Mouse (Mus musculus) cortical plate, adult 2 months (tissue): ENCODE results near the gene Cmas. TPM values are rescaled to one million over a fixed set of nuclear protein-coding genes. Genes with fewer than 3 reads are reported as not detected.

ENCODE experiments used
- H3K27ac ChIP-seq: fragments of 200-500 bp; 2 replicates; pipeline ENCODE4 v1.5.1; 2012; ENCODE audit warnings: low read length, control low read depth, inconsistent platforms; ENCODE audit not compliant: insufficient read depth
- H3K4me1 ChIP-seq: fragments of 200-500 bp; 2 replicates; pipeline ENCODE4 v1.6.1; 2011; ENCODE audit warnings: low read length; ENCODE audit not compliant: control insufficient read depth, insufficient read depth
- H3K4me3 ChIP-seq: fragments of 200-500 bp; 2 replicates; pipeline ENCODE4 v1.5.1; 2011; ENCODE audit warnings: mild to moderate bottlenecking, low read length, control low read depth; ENCODE audit not compliant: insufficient read depth
- CTCF ChIP-seq: fragments of 200-500 bp; IDR thresholded peaks from 2 replicates; pipeline ENCODE4 v1.5.1; 2011; ENCODE audit warnings: mild to moderate bottlenecking, control low read depth, low read length; ENCODE audit not compliant: insufficient read depth; ENCODE audit errors: extremely low read depth
- POLR2A ChIP-seq: fragments of 200-500 bp; IDR thresholded peaks from 2 replicates; pipeline ENCODE4 v1.6.1; 2011; ENCODE audit warnings: mild to moderate bottlenecking, low read length, control low read depth; ENCODE audit not compliant: insufficient read depth; ENCODE audit errors: extremely low read depth
- polyA plus RNA-seq: library from polyadenylated mRNA; depleted of rRNA; stranded (reverse); fragments of >200 nt; gene quantifications from 2 replicates; pipeline ENCODE4 v1.2.3, GENCODE M21; 2012

Gene Cmas
- polyA plus RNA-seq, 1 experiment, result 88.2 TPM

DNA sequence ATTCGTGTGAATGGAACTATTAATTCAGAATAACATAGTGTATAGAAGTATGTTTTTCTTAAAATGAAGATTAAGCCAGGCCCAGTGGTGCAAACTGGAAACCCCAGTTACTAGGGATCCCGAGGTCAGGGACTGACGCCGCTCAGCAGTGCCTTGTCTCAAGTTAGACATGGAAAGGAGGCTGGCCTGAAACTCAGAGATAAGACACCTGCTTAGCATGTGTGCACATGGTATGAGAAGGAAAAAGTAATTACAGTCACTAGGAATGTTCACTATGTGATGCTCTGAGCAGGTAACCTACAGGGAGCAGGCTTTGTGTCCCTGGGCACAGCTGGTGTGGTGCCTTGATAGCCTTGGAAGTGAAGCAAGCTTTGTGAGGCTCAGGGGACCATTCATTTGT is 15.2 kb downstream of the Cmas start:
- TF ChIP-seq POLR2A (no peak), CTCF (no peak)
- H3K27ac ChIP-seq, result no peak overlapping the region
- no peak overlapping the region for H3K4me3 ChIP-seq
- 0 out of 2 replicates have a peak, but pooled peaks cover 2% of the 10 kb centered on the region for H3K4me1 ChIP-seq

DNA sequence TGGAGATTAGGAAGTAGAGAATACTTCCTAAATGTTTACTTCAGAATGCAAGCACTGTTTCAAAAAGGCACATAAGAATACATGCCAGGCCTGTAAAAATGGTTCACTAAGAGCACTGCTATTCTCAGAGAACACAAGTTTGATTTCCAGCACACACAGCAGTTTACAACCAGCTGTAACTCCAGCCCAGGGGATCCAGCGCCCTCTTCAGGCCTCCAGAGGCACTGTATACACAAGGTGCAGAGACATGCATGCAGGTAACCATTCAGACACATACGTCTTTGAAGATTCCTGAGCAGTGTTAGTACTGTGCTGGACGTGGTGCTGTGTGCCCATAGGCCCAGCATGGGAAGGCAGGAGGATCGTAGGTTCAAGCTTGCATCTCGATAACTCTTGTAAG is 17.1 kb downstream of the Cmas start:
- TF ChIP-seq POLR2A (no peak), CTCF (0 out of 2 replicates have a peak, but pooled peaks have one; percentile 9)
- Histone ChIP-seq H3K4me3 (no peak overlapping the region), H3K27ac (no peak overlapping the region), H3K4me1 (0 out of 2 replicates have a peak, but pooled peaks cover 2% of the 10 kb centered on the region)

DNA sequence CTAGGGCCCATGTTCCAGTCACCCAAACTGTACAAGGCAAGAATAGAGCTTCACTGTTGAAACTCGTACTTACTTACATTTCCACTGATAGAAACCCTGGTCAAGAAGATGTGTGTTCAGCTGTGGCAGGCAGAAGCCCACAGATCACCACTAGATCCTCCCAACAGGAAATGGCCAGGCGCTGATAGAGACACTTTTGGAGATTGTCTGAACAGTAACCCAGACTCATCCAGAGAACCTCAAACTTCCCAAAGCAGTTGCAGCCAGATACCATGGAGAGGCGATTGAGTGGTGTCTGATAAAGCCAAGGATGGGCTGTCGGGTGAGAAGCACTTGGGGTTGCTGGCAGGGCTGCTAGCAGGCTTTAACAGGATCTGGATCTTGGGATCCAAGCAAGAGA is 20.4 kb downstream of the Cmas start:
- Histone ChIP-seq H3K4me1 (no peaks in the 10 kb centered on the region), H3K27ac (no peak overlapping the region), H3K4me3 (no peak overlapping the region)
- TF ChIP-seq CTCF (no peak), POLR2A (no peak)

DNA sequence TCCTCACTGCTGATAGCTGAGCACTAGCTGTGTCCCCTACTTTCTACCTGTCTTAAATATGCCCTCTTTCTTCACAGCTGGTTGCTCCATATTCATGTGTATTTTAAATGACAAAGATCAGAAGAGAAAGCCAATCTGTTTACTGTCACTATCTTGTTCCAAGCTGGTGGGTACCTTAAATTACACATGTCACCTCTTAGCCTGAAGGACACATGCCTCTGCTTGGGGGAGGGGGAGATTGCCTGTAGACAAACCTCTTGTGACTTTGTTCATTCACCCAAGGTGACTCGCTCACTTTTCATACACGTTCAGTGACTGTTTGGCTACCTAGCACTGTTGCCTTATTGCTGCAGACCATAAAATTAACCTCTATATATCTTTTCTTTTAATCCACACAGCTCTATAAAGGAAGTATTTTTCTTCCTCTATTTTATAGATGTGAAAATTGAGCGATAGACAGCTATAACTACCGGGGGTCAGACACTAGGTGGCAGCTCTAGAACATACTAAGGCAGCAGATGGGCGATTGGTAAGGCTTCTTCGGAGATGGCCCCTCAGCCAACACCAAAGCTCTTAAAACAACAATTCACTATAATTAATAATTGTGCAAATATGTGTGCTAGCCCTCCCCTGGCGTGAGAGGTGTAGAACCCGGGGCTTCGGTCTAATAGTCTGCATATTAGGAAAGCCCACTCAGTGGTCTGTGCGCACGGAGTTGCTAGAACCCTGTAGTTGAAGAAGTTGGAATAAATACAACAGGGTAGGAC is 22.7 kb downstream of the Cmas start:
- Histone ChIP-seq H3K4me1 (no peaks in the 10 kb centered on the region), H3K4me3 (no peak overlapping the region), H3K27ac (no peak overlapping the region)
- peak; percentile 71 for TF ChIP-seq CTCF
- TF ChIP-seq POLR2A, result no peak

DNA sequence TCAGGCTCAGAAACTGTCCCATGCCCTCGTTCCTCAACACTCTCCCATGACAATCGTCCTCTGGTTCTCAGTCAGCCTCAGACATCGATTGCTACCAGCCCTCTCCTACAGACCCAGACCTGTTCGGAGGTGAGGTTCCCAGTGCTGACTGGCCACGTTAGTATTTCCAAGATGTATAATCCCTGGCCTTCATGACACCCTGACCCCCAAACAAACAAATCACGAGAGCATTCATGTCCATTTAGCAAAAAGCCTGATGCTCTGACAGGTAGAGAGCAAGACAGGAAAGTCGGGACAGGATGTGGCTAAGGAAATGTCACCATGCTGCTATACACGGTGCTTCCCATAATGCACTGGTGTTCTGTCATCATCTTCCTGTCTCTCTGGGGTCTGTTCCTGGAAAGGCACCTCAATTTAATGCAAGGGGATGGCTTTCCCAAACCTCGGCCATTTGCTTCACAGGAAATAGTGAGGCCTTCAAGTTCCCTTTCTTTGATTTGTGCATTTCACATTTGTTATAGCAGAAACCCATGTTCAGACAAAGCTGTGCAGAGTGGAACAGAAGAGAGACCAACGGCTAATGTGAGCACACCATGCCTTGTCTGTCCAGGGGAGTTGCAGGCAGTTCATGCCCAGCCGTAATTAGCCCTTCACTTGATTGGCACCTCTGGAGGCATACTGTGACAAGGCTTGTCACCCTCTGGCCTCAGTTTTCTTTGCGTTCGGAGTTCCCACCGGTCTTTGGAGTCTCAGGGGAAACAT is 23.5 kb downstream of the Cmas start:
- TF ChIP-seq POLR2A (no peak), CTCF (no peak)
- H3K4me3 ChIP-seq, result no peak overlapping the region
- no peak overlapping the region for H3K27ac ChIP-seq

DNA sequence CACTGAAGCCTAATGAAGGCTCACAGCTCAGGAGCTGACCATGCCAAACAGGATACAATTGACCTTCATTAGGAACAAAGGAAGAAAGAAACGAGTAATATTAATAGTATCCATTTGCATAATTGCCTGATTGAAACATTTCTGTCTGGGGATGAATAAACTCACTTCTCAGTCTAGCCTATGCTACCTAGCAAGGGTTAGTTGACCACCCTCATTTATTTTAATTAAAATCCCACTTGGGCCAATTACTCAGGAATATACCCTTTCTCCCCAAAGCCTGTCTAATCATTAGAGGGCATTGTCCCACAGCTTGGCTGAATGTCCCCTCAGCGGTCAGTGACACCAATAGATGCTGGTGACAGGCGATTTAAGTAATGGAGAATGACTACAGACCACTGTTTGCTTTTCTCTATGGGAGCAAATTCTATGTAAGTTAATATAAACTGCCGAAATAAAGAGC is 24.1 kb downstream of the Cmas start:
- Histone ChIP-seq H3K4me3 (no peak overlapping the region), H3K27ac (no peak overlapping the region), H3K4me1 (no peaks in the 10 kb centered on the region)
- no peak for TF ChIP-seq POLR2A
- TF ChIP-seq CTCF, result no peak

More for the DNA sequence above, 23.5 kb downstream of the Cmas start:
- no peaks in the 10 kb centered on the region for H3K4me1 ChIP-seq

DNA sequence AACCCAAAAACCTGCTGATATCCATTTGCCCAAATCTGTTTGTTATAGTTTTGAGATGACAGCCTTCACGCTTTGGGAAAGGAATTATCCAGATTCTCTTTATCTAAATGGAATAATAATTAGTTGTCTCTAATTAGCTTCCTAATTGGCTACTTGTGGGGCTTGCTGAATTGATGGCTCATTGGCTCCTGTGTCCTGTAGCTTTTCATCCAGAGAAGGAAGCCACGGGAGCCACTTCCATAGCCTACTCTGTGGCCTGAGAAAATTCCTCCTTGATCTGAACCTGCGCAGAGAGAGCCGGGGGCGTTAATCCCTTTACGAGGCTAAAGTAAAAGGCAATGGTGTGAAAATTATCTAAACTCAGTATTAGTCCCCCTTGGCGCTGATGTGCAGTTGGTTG is 24.8 kb downstream of the Cmas start:
- TF ChIP-seq CTCF, result no peak
- no peak for TF ChIP-seq POLR2A
- no peak overlapping the region for H3K27ac ChIP-seq
- no peak overlapping the region for H3K4me3 ChIP-seq
- H3K4me1 ChIP-seq, result no peaks in the 10 kb centered on the region

DNA sequence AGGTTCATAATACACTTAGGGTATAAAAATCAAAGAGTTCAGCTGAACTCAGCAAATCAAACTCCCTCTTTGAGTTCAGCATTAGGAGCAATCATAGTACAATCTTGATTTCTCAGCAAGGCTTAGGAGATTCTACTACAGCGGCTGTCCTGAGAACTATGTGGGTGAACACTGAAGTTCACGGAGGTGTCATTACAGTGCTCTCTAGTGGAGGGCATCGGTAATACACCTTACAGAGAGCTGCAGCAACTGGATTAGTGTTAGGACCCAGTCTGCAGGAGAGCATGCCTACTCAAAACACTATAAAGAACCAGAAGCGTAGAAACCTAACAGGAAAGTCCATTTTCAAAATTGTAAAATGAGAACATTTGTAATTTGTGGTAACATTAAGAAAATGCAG is 28.9 kb downstream of the Cmas start:
- no peak for TF ChIP-seq POLR2A
- peak; percentile 39; the same call in 1 of the 2 replicates for TF ChIP-seq CTCF
- H3K27ac ChIP-seq, result no peak overlapping the region
- no peaks in the 10 kb centered on the region for H3K4me1 ChIP-seq
- H3K4me3 ChIP-seq, result no peak overlapping the region

DNA sequence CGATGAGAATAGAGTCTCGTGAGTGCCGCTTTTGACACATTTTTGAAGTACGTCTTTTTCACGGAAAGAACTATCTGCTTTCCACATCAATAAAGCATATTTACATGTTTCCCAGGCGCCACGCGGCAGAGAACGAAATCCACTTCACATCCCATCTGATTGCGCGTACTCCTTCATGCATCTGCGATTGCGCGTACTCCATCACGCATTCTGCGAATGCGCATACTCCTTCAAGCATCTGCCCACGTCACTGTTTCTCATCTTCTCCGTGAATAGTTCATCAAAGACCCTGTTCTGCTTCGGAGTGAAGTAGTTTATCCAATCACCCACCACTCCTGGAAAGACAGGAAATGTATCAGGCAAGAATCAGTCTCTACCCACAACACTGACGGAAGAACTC is 29.6 kb downstream of the Cmas start:
- TF ChIP-seq CTCF, result no peak
- TF ChIP-seq POLR2A, result no peak
- Histone ChIP-seq H3K4me3 (no peak overlapping the region), H3K27ac (no peak overlapping the region), H3K4me1 (no peaks in the 10 kb centered on the region)
